Mouse (Mus musculus): ENCODE data around the gene Srebf2.

Gene Srebf2

DNA sequence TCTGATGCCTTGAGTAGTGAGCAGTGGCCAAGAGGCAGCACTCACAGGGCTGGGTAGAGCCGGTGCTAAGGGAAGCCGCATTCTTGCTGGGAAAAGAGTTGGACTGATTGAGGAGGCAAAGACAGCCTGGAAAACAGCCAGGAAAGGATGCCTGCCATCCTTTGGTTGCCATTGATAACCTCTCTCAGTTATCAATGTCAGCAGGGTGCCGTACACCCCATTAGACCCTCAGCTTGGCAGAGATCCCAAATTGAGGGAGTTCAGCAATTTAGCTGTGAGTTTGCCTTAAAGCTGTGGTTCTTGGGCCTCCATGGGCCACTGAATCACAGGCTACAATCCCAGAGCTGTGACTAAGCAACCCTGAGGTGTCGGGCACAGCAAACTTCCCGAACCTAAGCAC lies 34.1 kb downstream of the Srebf2 start:
- no peak for DNase-seq (ENCODE audit: extremely low spot score, low spot score)

DNA sequence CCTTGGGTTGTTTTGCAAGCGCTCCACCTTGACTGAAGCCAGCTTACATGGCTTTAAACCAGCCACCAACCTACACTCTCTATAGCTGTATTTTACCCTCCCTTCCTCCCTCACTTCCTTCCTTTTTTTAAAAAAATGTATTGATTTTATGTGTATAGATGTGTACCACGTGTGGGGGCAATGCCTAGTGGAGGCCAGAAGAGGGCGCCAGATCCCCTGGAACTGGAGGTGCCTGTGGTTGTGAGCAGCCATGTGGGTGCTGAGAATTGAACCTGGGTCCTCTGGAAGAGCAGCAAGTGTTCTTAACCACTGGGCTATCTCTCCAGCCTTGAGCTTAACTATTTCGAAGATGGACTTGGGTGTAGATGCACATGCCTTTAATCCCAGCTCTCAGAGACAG lies 35.3 kb downstream of the Srebf2 start:
- no peak for DNase-seq (ENCODE audit: extremely low spot score, low spot score)

DNA sequence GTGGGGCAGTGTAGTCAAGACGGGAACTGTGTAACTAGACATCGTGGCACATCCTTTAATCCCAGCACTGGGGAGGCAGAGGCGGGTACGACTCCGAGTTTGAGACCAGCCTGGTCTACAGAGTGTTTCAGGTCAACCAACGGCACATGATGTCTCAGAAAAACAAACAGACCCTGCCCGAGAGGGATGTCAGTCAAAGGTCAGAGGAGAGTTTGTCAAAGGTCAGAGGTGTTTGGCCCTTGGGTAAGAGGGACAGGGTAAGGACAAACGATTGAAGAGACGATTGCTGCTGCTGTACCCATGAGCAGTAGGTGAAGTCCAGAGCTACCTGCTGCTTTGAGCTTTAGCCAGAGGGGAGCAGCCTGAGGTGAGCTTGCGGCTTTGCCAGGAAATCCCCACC lies 36.6 kb downstream of the Srebf2 start:
- DNase-seq (ENCODE audit: extremely low spot score, low spot score) = no peak

DNA sequence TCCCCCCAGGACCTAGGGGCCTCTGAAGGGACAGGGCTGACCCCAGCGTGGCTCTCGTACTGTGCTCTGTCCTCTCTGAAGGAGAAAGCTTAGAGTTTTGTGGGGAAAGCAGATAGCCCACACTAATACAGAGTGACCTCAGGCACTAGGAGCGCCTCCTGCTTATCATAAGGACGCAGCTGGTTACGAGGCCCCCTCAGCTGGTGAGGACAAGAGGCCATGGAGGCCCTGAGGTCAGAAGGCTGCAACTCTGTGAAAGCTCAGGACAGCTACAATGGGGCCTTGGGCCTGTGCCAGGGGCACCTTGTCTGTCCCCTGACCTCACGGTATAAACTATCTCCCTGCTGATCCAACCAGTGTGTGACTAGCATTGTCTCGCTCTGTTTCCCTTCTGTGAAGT lies 37.2 kb downstream of the Srebf2 start:
- no peak for DNase-seq (ENCODE audit: extremely low spot score, low spot score)

DNA sequence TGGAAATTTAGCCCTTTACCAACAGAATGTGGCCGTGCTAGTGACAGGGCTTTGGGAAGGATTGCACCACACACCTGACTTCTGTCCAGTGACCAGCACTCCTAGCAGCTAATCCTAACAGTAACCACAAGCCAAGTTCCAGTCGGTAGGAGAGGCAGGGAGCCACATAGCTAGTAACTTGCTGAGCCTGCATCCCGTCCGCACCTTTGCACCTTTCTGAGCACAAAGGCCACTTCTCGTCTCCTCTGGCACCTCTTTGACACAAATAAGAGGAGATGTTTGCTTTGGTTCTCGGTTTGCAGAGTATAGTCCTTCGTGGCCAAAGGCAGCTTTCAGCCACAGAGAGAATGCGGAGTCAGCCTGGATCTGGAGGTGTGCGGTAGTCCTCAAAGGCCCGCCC lies 37.7 kb downstream of the Srebf2 start:
- DNase-seq (ENCODE audit: extremely low spot score, low spot score) = no peak

DNA sequence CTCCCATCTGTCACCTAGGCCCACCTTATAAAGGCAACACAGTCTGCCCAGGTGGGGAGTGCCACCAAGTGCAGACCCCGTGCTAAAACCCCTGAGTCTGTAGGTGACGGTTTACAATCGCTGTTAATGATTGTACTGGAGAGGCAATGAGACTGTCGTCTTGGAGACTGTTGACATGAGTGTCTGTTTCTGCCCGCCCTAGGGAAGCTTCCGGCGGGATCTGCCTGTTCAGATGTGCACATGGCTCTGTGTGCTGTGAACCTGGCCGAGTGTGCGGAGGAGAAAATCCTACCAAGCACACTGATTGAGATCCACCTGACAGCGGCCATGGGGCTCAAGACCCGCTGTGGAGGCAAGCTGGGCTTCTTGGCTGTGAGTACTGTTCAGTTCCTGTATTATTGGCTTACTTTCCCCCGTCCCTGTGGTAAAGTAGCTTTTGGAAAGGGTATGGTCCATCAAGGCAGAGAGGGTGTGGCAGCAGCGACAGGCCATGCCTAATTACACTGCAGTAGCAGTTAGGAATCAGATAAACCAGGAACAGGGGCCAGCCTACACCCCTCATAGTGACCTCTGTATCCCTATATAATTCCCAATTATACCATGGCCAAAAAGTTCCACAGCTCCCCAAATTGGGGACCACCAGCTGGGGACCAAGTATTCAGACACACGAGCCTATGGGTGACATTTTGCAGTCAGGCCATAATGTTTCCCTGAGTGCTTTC lies 38.2 kb downstream of the Srebf2 start:
- no peak for DNase-seq (ENCODE audit: extremely low spot score, low spot score)

DNA sequence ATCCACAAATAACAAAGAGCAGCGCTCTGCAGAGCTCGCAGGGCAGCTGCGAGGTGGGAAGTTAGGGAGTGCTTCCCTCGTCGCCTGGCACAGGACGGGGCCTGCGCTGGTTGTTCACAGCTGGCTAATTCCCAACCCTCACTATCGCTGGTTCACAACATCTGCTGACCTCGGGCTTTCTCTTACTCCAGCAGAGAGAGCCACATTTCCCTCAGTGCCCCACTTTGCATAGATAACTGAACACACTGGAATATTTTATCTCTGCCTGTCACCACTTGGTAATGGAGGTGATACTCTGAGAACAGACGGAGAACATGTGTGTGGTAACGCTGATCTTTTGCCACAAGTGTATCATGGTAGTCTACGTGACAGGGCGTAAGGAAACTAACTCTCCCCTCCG lies 39.1 kb downstream of the Srebf2 start:
- DNase-seq (ENCODE audit: extremely low spot score, low spot score) = no peak

DNA sequence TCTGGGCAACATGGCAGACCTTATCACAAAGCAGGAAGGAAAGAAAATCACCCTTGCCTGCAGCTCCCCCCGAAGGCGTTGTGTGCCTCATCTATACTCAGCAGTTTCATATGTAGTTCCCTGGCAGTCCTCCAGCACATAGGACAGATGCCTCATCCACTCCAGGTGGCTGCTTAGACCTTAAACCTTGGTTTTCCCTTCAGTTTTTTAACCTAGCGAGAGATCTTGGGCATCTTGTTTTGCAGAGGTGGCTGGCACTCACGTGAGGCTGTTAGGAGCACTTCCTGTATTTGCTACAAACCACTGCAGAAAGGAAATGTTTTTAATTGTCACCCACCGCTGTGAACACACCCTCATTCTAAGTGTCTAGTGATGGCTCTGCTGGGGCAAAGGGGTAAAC lies 40.0 kb downstream of the Srebf2 start:
- DNase-seq (ENCODE audit: extremely low spot score, low spot score) = no peak

DNA sequence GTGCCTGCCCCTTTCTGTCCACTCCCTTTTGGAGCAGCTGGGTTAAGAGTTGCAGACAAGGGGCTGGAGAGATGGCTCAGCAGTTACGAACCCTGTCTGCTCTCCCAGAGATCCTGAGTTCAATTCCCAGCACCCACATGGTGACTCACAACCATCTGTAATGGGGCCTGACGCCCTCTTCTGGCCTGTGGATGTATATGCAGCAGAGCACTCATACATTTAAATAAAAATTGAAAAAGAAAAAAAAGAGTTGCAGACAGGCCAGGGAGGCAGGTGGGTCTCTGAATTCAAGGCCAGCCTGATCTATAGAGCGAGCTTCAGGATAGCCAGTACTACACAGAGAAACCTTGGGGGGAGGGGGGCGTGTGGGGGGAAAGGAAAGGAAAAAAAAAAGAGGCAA lies 40.4 kb downstream of the Srebf2 start:
- DNase-seq (ENCODE audit: extremely low spot score, low spot score) = no peak

DNA sequence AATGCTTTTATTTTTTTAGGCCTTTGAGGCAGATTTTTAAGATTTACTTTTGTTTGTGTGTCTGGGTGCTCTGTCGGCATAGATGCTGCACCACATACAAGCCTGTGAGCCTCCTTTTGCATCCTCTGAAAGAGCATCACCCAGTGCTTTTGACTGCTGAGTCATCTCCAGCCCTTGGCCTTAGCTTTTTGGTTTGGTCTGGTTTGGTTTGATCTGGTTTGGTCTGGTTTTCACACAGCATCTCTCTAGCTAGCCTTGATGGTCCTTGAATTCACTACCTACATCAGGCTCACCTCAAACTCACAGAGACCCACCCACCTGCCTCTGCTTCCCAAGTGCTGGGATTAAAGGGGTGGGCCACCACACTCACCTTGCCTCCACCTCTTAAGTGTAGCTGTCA lies 40.9 kb downstream of the Srebf2 start:
- DNase-seq (ENCODE audit: extremely low spot score, low spot score) = no peak

DNA sequence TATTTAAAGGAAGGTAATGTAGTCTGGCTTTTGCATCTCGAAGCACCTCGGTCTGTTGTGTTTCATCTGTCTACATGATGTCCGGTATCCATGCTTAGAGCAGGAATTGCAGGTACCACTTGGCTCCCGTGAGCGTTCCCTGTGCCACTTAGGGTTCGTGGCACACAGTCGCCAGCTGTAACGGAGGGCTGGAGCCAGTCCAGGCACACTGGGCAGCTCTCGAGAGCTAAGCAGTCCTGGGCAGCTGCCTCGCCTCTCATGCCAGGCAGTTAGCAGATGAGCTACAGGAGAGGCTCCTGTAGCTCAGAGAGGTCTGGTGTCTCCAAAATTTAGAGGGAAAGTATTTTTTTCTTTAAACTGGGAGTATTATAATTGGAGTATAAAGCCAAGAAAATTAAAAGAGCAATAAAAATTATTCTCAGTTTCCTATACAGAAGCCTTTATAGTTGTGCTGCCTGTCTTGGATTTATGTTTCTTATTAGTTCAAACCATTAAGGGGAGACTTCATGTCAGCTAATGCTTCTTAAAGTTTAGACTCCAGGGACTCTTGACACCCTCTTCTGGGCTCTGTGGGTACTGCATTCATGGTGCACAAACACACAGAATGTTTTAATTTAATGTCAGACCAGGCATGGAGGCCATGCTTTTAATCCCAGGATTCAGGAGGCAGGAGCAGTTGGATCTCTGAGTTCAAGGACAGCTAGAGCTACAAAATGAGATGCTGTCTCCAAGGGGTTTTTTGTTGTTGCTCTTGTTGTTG lies 41.7 kb downstream of the Srebf2 start:
- no peak for DNase-seq (ENCODE audit: extremely low spot score, low spot score)

DNA sequence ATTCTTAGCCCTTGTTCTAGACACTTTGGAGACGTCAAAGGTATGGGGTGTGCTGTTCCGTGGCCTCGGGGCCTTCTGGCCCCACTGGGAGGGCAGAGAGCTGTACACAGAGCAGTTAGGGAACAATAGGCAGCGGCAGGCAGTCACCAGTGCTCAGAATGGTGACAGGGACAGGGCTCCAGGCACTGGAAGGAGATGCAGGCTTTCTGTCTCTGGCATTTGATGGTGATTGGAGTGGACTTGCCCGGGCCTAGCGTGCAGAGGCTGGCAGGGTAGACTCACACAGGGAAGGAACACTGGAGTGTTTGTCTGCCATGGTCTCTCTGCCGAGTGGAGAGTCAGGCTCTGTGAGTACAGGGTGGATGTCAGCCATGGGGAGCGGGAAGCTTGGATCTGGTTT lies 45.6 kb downstream of the Srebf2 start:
- no peak for DNase-seq (ENCODE audit: extremely low spot score, low spot score)

DNA sequence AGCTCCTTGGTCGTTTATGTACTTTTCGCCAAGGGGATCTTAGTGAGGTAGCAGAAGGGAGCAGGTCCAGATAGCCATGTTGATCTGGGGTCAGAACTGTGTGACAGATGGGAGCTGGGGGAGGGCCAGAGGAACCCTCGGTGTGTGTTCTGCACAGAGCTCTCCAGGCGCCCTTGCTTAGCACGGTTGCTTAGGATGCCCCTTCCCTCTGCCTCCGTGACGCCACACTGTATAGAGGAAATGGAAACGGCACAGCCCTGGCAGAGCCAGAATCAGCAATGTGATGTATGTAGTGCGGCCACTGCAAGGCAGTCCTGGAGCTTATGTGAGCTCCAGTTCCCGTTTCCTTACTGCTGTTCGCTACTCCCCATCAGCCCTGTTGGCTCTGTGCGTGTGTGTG lies 49.3 kb downstream of the Srebf2 start:
- no peak for DNase-seq (ENCODE audit: extremely low spot score, low spot score)

DNA sequence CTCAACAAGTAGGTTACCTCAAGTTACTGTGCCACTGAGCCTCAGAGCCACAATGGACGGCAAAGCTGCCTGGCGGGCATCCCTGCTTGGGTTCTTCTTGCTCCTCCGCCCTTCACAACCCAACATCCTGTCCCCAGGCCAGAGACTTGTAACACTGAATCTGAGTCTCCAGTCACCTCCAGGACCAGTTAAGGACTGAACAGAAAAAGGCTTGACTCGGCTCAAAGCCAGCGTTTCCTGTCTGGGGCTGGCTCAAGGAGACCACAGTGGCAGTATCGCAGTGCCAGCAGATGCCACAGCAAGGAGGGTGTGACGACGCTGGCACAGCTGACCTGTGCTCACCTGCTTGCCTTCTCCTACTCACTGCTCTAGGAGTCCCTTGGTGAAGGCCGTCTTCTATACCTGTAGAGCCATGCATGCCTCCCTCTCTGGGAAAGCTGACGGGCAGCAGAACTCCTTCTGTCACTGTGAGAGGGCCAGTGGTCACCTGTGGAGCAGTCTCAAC lies 50.3 kb downstream of the Srebf2 start:
- DNase-seq (ENCODE audit: extremely low spot score, low spot score) = no peak

DNA sequence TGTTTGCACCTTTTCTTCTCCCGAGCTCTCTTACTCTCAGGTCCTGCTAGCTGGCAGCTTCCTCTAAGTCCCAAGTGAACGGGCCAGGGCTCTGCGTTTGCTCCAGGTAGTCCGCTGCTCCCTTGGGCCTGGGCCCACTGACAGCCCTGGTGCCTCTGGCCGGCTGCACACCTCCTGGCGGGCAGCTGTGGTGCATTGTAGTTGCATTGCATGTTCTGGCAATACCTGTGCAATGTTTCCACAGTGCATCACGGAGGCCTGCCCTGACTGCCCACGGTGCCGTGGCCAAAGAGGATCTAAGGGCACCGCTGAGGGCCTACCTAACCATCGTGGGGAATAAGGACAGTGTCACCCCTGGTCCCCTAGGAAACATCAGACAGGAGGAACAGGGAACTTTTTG lies 51.0 kb downstream of the Srebf2 start:
- DNase-seq (ENCODE audit: extremely low spot score, low spot score) = no peak

DNA sequence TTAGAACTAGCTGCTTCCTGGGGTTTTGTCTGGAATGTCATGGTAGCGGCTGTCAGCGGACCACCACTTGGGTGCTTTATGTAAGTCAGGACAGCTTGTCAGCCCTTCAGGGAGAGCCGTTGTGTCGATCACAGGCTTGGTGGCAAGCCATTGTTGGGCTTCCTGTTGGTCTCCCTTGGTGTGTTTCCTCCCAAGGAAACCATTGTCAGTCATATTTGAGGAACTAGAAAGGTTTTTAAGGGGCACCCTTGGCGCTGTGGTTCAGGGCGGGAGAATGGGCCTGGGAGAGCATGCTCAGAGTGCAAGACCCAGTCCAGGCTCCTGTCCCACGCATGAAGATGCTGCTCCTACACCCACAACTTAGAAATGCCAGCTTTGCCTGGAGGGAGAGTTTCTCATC lies 51.4 kb downstream of the Srebf2 start:
- DNase-seq (ENCODE audit: extremely low spot score, low spot score) = no peak

DNA sequence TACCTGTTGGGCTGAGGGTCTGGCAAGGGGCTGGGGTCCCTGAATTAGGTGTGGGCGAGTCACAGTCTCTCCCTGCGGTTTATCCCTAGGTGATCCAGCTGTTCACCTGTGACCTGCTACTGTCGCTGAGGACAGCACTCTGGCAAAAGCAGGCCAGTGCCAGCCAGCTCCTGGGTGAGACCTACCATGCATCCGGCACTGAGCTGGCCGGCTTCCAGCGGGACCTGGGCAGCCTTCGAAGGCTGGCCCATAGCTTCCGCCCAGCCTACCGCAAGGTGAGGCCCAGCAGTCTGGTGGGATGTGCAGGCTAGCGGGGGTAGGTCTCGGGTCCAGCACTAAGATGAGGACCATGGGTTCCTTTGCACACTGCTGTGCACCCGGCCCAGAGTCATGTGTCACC lies 52.6 kb downstream of the Srebf2 start:
- DNase-seq (ENCODE audit: extremely low spot score, low spot score) = no peak

DNA sequence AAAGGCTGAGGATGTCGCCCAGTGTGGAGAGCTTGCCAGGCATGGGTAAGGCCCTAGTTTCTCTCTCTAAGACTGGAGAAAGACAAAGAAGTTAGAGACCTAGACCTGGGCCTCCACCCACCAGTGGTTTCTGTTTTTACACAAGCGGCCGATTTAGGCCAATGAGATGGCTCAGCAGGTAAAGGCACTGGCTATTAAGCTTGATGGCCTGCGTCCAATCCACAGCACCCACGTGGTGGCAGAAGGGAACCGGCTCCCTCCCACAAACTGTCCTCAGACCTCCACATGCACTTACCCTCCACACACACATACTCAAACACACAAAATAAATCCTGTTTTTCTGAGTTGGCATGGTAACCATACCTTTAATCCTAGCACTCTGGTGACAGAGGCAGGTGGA lies 55.1 kb downstream of the Srebf2 start:
- no peak for DNase-seq (ENCODE audit: extremely low spot score, low spot score)

DNA sequence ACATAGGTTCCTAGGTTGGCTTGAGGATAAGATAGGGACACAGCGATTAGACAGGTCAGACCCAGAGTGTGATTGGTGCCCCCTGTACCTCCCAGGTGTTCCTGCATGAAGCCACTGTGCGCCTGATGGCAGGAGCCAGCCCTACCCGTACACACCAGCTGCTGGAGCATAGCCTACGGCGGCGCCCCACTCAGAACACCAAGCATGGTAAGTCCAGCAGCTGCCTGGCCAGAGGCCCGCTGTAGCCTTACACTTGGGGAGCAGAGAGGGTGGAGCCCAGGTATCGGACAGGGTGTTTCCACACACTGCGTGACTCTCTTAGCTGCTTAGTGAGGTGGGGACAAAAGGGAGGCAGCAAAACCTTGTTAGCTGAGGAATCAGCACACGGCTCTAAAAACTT lies 56.1 kb downstream of the Srebf2 start:
- no peak for DNase-seq (ENCODE audit: extremely low spot score, low spot score)

DNA sequence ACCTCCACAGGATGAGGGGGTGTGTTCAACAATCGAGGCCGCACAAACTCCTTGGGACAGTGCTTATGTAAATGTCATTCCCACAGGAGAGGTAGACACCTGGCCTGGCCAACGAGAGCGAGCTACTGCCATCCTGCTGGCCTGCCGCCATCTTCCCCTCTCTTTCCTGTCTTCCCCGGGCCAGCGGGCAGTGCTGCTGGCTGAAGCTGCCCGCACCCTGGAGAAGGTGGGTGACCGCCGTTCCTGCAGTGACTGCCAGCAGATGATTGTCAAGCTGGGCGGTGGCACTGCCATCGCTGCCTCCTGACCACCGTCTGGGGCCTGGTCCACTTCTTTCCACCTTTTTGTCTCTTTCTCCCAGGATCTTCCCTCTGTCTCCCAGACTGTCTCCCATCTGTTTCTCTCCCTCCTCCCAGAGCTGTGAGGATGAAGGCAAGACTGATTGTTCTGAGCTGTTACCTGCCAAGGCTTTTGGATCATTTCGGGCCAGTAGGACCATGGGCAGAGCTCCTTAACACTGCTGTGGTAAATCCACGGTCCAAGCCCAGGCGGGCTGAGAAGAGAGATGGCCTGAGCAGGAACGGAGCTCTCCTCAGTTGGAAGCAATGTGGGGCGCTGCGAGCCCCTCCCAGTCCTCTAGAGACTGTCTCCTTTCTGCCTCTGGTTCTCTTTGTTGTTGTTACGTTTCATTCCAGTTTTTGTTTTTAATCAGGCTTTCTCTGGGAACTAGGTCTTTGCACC lies 56.8 kb downstream of the Srebf2 start:
- DNase-seq (ENCODE audit: extremely low spot score, low spot score) = no peak

DNA sequence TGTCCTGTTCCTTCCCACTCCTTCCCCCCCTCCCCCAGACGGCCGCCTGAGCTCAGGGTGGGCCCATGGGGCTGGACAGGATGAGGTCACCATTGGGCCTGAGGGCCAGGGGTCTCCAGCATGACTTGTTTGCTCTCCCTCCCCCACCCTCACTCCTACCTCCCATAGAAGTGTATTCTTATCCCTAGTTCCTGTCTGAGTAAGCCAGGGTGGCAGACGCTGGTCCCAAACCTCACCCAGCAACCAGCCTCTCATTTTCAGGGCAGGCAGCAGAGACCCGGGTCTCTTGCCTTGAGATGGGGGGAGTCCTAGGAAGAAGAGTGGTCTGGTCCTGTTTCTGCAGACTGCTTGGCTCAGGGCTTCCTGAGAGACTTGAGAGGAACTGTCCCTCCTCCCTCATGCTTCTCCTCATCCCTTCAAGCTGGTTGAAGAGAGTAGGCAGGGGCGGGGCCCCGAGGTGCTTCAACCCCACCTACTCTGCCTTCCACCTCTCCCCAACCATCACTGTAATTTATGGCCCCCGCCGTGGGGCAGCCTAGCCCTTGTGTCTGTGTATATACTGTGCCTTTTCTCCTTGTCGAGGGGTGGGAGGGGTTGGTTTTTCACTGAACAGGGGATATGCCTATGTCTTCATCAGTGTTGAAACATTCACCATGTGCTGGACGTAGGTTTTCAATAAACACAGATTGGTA lies 57.8 kb downstream of the Srebf2 start:
- DNase-seq (ENCODE audit: extremely low spot score, low spot score) = no peak

Data from neural tube, embryonic 10.5 days (tissue).